Mouse (Mus musculus): Measurements from ENCODE around the gene Olfr869.

Gene Olfr869

DNA sequence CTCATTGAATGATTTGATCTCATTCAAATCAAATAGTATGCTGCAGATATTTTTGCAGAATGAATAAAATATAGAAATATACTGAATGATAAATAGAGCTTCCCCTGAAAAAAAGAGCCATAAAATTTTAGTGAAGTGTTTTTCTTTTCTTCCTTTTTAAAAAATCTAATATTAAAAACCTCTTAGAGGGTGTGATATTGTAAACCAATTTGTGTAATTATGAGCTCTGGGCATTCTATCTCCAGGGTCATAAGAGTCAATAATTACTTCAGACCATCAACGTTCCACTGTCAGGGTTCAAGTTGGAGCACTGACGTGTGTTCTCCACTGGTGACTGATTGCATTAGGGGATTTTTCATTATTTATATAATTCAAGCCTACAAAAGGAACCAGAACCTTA, at the start of gene Olfr869:
TSS of gene Olfr869 (plus strand) at position 301 of the 400 bp plus-strand sequence.
- DNase-seq (ENCODE audit: low read depth, low spot score): no peak

- DNase-seq (ENCODE audit: low read depth, low spot score): no peak
These were observed 30.5 kb upstream of the Olfr869 start, which contains the start of gene Olfr868 for GRCm38 (mm10) chr9:20098326-20098725. Gene Olfr868, plus strand, starts transcription at chr9:20098626.

DNA sequence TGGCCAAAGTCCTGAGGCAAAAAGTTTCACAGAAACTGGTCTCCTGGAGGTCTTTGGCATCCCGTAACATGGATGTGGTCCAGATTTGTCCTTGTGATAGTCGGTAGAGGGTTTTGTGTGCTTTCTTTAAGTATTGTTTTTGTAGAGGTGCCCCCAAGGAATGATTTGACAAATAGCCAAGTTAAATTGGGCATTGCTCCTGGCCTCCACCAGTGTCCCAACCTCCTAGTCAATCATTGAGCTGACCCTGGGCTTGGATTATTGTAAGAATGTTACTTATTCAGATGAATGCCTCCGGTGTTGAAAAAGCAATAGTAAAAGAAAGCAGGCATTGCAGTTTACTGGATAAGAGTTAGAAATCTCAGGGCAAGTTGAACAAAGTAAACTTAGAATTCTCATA, 20.9 kb downstream of the Olfr869 start:
- DNase-seq (ENCODE audit: low read depth, low spot score): no peak

DNA sequence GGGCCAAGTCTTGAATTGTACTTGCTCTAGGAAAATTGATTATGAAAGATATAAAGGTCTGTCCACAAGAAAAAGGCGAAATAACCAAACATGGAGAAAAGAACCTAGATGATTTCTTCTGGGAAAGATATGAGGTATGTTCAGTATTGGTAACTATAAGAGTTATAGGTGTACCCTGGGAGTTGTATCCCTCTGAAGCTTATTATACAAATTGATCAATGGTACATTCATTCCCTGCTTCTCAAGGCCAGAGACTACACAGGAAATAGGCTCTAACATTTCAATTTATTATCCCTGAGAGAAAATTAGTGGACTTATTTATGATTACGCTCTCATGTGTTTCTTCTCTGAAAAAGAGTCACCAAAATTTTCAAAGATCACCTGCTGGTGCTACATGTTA, 45.1 kb downstream of the Olfr869 start, which contains the start of gene Olfr870:
TSS of gene Olfr870 (minus strand) at position 101 of the 400 bp plus-strand sequence.
- no peak for DNase-seq (ENCODE audit: low read depth, low spot score)

- no peak for DNase-seq (ENCODE audit: low read depth, low spot score)
These were observed 50.7 kb downstream of the Olfr869 start for GRCm38 (mm10) chr9:20179463-20179862.
